Mouse (Mus musculus): ENCODE data around the gene Tst.

The Tst gene

DNA sequence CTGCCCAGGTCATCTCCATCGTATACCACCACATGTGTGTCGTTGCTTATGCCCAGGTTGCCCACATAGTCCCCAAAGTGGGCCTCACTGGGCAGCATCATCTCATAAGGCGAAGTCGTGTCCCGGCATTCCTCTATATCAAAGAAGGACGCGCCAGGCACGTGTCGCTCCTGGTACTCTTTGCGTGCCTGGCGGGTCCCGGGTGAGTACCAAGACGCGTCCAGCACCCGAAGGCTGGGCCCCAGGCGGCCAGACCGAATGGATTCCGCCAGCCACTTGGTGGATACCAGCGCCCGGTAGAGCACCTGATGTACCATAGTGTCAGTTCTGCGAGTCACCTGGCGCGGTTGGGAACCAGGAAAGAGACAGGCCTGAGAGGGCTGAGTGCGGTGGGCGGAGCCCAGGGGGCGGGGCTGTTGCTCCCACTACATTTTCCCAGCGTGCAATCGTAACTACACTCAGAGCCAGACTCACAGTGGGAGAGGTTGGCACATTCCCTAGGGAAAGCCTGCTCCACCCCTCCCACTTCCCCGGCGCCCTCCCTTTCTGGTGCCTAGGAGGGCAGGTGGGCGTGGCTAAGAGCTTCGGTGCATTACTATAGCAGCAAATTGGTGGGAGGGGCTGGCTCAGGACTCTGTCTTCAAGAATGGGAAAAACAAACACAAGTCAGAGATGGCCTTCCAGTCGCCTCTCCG lies at the start of gene Tst:
Gene Tst, minus strand, starts transcription at position 391 of the 695 bp plus-strand sequence.
- peak; percentile 91 for DNase-seq (ENCODE audit: low spot score)

DNA sequence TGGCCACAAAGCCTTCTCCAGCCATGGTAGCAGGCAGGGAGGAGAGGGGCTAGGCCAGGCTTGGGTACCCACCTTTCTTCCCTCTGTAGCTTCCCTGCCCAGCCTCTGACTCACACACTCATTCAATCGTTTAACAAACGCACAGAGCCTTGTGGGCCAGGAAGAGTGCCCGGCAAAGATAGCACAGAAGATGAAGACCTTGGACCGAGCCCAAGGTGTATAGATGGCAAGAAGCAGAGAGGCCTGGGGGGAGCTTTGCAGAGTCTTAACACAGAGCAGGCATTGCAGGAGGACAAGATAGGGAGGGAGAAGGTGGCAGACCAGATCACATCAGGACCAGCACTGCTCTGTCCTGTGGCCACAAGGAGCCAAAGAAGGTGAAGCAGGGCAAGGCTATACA lies 49.5 kb upstream of the Tst start:
- no peak for DNase-seq (ENCODE audit: low spot score)

DNA sequence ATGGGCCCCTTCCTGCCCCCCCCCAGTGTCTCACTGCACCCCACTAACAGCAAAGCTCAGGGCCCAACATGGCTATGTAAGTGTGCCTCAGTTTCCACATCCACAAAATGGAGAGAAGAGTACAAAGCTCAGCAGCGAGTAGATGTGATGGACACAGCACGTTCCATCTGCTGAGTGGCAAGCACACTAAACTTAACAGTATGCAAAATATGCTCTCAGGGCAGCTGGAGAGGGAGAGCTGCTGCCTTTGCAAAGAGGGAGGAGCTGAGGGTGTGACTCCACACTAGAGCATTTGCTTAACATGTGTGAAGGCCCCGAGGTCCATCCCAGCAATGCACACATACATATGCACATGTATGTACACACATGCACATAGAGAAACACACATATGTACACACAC lies 47.2 kb upstream of the Tst start:
- DNase-seq (ENCODE audit: low spot score), result no peak

DNA sequence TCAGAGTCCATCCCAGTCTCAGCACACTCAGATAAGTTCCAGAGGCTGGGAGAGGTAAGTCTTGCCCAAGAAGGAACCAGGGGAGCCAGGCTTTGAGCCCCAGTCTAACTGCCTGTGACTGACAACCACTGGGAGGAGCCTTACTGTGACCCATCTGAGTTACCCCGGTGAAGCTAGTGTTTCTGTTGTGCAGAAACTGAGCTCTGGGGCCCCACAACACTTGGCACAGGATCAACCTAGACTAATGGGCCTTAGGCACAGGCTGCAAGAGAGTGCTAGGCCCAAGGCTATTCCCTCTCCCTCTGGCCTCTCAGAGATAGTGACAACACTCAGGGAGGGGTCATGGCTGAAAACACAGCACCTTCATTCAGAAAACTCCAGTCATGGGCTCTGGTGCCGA lies 45.5 kb upstream of the Tst start:
- DNase-seq (ENCODE audit: low spot score), result no peak

DNA sequence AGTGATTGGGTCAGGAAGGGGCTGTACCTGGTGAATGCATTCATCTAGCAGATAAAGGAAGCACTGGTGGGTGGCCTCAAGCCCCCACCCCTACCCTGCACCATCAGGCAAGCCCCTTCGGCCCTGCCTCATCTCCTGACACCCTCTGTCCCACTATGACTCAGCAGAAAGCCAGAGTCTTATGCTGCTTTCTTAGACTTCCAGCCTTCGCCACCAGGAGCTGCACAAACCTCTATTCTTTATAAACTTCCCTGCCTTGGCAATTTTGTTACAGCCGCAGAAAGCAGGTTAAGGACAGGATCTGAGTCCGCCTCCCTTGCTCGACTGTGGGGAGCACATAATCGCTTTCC lies 44.7 kb upstream of the Tst start:
- no peak for DNase-seq (ENCODE audit: low spot score)

DNA sequence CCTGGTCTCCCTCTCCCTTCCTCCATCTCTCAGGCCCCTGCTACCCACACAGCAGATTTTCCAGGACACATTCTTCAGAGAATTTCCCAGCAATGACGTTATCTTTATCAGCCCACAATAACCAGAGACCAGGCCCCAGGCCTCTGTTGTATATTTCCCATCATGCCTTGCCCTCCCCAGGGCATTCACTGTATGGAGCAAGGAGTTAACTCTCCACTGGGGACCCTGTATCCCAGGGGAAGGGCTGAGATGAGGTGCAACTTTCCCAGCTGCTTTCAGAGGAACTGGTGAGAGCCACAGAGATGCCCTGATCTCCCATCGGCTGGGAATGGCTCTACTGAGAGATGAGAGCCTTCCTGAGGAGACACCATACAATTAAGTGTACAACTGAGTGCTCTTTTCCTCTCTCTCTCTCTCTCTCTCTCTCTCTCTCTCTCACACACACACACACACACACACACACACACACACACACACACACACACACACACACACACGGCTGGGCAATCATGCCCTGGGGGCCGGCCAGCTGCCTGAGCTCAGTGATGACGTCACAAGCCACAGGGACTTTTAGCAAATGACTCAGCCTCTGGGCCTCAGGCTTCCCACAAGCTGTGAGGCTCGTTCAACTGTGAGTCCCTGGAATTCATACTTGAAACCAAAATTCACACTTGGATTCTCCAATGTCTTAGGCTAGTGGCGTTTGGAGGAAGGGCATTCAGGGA lies 44.1 kb upstream of the Tst start:
- peak; percentile 60 for DNase-seq (ENCODE audit: low spot score)

DNA sequence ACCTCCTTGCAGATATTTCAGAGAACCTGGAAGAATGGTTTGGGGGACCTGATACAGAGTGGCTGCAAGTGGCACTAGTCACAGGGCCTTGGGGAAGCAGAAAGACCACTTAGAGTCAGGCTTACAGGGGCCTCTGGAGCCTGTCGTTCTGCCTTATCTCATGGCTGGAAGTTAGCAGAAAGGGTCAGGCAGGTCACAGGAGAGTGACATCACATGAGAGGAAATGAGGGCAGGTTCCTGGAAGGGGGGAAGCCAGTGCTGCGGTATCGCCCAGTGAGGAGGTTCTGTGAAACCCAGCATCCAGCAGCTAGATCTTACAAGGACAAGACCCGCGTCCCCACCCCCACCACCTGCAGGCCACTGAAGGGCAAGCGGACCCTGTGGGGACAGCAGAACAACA lies 43.4 kb upstream of the Tst start:
- DNase-seq (ENCODE audit: low spot score), result no peak

DNA sequence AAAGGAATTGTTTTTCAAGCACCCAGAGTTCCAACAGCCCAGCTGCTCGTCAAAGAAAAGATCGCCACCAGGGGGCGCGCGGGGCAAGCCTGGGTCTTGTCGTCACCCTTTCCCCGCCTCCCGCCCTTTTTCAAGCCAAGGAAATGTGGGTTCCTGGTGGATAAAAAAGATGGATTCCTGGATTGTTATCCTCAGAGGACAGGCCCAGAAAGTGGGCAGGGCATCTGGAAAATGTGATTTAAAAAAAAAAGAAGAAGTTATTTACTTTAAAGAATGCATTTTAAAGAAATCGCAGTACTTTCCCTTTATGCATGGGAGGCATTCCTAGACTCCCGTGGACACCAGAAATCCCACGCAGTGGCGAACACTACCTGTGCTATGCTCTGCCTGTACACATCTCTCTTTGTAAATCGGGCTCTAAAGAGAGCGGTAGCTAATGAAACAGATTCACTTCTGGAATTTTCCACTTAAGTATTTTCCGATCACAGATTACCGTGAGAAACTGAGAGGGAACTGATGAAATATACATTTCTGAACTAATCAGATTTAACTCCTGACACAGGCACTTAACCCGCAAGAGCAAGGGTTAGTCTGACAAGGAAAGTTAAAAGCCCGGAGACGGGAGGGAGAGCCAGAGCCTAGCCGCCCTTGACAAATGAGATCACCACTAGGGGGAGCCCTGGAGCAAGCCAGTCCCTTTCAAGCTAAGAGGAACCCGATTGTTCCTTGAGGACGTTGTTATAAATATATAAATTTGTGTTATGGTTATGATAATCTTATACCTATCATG lies 42.2 kb upstream of the Tst start:
- peak; percentile 96 for DNase-seq (ENCODE audit: low spot score)

DNA sequence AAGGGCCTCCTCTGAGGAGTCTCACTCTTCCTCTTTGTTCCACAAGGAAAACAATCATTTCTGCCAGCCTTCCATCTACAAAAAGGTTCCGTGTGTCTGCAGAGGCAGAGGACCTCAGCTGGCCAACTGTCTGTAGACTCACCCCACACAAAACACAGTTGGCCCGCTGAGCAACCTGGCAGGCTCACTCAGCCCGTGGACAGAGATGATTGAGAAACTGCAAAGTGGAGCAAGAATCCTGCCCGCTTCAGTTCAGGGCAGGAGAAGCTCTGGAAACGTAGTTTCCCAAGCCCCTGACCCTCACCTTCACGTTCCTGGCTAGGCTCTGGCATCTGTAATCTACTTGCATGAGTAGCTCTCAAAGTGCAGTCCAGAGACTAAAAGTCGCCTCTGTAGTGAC lies 41.4 kb upstream of the Tst start:
- no peak for DNase-seq (ENCODE audit: low spot score)

DNA sequence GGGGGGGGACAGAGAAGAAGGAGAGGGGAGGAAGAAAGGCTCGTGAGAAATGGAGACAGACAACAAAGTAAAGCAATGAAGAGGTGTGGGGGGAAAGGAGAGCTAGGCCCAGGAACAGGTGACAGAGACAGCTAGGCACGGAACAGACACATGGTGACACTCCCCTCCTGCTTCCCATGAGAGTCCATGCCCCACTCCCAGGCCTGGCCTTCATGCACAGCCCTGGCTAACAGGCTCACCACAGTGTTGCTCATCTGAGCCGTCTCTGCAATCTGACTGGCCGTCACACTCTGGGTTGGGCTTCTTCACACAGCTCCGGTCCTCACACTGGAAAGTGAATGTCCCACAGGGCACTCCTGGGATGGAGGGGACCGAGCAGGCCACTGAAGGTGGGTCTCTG lies 38.1 kb upstream of the Tst start:
- no peak for DNase-seq (ENCODE audit: low spot score)

DNA sequence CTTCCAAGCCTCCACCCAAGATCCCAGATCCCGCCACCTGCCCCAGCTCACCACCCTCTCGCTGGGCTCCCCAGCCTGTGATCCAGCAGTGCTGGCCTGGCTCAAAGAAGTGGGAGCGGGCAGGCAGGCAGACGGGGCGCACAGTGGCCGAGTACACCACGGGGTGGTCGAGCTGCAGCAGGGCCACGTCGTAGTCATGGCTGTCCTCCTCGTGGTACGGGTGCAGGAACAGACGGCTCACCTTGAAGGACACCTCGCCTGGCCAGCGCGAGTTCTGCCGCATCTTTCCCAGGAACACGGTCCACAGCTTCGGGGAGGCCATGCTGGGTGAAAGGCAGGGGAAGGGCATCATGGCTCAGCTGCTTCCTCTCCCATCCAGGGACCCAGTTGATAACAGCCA lies 36.5 kb upstream of the Tst start:
- DNase-seq (ENCODE audit: low spot score), result no peak

DNA sequence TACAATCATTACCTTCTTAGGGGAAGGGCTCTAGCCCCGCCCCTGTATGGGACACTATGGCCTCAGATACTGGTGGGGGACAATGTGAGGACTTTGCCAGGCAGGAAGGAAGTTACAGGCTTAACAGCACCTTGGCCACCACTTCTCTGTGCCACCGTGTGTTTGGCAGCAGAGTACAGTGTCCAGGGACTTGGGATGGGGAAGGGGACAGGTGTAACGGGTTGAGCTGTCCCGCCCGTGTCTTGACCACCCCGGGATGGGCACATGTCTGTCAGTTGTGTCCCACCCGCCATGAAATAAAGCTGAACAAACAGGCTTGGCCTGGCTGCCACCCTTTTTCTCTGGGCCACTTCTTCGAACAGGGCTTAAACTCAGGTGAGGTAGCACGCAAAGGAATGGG lies 33.3 kb upstream of the Tst start:
- DNase-seq (ENCODE audit: low spot score), result no peak

DNA sequence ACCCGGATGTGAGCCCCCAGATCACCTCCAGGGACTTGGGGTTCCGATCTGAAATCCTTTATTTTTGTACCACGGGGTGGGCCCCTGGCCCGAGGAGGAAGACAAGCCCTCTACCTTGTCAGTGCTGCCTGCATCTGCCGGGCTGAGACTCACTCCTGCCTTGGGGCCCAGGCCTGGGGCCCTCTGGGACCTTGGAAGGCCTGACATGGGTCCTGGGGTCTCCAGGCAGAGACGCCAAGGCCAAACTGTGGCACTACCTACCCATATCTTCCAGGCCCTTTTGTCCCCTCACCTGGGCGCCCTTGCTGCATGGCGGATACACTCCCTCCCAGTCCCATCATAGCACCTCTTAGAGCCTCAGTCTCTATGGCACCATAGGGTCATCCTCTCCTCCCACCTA lies 32.8 kb upstream of the Tst start:
- DNase-seq (ENCODE audit: low spot score), result no peak

DNA sequence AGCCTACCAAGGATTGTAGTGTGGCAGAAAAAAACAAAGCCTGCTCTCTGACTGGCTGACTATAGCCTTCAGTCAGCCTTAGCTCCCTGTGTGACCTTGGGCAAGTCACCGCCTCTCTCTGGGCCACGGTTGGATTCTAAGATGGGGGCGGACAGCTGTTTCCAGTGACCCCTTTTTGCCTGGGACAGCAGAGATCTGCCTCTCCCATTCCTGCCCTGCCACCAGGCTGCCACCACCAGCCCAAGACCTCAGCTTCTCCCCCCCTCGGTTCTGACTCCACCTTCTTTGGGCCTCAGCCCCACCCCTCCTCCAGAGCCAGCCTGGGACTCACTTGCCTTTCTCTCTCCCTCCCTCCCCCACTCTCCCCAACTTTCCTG lies 32.3 kb upstream of the Tst start:
- no peak for DNase-seq (ENCODE audit: low spot score)

DNA sequence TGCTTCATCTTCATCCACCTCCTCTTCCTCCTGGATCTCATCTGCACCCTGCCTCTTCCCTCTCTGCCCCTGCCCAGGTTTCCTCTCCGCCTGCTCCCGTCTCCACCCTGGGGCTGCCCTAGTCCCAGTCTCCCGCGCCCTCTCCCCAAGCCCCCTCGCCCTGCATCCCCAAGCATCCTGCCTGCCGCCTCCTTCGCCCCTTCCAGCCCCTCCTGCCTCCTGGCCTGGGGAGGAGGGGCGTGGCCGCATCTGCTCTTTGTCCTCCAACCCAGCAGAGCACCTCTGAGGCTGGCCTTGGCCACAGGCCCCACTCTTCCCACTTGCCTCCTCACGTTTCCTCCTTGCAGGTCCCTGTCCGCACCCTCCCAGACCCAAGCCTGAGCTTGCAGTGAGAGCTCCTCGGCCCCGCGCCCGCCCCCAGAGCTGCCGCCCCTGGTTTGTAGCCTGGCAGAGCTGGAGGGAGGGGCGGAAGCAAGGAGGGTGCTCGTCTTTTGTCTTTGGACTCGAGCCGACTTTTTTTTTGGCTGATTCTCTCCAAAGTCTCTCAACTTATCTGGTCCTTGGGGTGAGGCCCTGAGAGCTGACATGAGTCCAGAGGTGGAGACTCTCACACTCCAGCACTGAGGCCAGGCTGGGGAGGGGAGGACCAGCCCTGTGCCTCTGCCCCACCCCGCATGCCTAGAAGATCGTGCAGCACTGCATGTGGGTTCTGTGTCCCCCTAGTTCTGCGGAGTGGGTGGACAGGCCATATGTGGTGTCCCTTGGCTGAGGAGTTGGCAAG lies 31.7 kb upstream of the Tst start:
- DNase-seq (ENCODE audit: low spot score), result peak; percentile 40

DNA sequence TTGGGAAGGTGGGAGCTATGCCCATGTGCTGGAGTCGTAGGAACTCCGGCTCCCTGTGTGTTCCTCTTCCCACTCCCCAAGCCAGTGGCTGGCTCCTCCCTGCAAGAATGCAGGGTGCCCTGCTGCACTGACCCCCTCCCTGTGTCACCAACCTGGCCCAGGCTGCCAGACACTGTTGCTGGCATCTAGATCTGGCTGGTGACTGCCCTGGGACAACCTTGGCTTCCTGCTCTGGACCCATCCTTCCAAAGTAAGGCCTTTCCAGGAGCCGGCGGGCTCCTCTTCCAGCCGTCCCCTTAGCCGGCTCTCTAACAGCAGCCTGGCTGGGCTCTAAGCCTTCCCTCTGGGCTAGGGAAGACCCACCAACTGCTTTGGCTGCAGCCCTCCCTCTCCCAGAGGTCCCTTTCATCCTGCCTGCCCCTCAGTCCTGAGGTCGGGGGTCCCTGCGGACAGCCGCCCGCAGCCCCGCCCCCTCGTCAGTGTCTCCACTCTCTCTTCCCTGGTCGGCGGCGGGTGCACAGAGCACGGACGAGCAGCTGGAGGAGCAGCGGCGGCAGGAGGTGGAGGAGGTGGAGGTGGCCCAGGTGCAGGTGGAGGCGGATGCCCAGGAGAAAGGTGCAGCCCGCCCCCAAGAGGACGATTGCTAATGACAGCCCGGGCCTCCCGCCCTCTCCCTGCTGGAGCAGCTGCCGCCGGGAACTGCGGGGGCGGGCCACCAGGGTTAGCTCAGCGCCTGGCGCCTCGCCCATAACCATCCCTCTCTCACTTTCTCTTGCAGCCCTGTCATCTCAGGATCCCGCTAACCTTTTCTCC lies 30.9 kb upstream of the Tst start:
- peak; percentile 71 for DNase-seq (ENCODE audit: low spot score)

DNA sequence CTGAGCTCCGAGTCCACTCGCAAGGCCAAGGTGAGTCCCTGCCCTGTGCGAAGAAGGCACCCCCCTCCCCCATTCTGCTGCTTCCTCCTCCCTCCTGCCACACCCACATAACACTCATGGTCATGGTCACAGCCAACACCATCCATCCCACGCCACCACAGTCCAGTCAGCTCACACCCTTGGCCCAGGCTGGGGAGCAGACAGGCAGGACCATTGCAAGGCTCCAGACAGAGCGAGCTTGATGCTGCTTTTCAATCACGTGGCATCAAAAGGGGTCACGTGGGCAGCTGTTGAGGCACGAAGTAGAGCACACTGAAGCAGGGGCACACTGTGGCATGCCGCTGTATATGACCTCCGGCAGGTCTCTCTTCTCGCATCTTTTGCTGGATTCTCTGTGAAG lies 30.0 kb upstream of the Tst start:
- DNase-seq (ENCODE audit: low spot score), result no peak

DNA sequence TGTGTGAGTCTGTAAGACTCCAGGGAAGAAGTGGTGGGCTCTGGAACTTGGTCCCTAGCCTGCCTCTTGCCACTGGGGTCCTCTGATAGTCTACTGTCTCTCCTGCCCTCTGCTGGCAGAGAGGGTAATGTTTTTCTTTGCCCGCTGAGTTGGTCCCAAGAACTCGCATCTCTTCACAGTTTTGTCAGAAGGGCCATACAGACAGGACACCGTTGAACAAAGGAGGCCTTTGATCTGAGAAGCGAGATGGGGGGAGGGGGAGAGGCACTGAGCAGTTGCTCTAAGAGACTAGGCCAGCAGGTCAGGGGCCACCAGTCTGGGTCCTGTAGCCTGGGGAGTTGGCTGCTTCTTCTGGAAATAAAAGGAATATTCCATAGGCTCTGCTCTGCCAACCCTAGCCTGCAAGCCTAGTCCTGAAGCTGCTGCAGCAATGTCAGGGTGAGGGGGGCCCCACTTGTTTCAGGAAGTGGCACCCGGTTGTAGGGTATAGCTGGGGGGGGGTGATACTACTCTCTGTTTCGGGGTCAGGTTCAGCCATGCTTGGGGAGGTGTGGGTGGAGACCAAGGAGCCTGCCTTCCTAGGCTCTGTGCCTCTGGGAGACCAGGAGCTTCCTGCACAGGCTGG lies 29.3 kb upstream of the Tst start:
- DNase-seq (ENCODE audit: low spot score), result peak; percentile 88

DNA sequence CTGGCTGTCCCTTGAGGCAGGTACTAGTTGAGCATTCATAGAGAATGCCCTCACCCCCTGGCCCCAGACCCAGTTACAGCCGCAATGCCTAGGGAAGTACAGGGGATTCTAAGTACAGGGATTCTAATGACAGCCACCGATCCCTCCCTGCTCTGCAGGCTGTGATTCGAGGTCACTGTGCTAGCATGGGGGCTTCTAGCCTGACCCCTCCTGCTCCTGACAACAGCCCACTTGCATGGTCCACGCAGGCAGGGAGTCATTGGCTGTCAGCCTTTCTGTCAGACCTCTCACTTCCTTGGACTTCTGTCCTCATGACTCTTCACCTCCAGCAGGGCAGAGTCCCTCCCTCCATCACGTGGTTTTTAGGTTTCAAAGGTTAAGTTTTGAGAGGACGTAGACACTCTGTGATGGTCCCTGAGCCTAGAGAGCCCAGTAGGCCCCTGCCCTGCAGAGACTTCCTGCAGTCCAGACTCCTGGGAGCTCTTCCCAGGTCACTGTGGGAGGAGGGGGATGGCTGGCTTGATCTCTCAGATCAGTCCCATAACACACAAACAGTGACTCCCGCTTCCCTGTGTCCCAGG lies 25.9 kb upstream of the Tst start:
- no peak for DNase-seq (ENCODE audit: low spot score)

DNA sequence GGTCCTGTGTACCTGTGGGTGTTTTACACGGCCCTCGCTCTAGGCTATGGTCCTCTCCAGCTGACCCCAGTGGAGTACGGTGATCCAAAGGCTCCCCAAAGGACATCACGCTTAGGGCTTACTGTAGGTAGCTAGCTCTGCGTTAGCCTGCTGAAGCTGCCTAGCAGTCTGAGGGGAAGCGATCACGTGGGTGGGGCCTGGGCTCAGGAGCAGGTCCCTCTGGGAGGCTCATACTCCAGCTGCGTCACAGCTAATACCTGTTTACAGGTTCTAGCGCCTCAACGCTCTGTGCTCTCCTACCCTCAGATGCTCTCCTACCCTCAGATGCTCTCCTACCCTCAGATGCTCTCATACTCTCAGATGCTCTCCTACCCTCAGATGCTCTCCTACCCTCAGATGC lies 25.2 kb upstream of the Tst start:
- no peak for DNase-seq (ENCODE audit: low spot score)
